Mouse (Mus musculus) ES-Bruce4 (cell line): ENCODE measurements at regions not wholly inside any gene's neighbourhood (a gene's known extent, or its start where the extent isn't known, plus 50 kb on each side); places are given as distances from the start of the nearest gene placed in this dataset.

Experiments used
- CTCF ChIP-seq: IDR thresholded peaks from one replicate; pipeline ENCODE4 v1.8.1; 2011; ENCODE audit warnings: low read depth, low read length
- EP300 ChIP-seq: IDR thresholded peaks from 2 replicates; pipeline ENCODE4 v1.6.1; 2011; ENCODE audit warnings: low read depth, low read length; ENCODE audit not compliant: insufficient read depth

DNA sequence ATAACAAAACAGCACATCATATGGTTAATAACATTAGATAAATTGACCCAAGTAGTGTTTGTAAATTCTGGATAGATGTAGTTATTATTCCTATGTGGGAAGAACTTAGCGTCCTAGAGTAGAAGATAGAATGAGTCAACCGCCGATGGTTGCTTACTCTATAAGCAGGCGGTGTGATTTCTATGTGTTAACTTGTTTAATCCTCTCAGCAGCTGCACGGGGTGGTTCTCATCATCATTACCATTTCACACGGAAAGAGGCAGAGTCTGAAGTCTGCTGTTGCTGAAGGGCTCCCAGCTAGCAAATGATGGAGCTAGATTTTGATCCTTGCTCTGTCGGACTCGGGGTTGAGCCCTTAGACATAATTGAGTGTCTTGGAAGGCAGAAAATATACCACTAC, 334.6 kb upstream of the 4931429L15Rik start:
- TF ChIP-seq EP300, result no peak
- TF ChIP-seq CTCF, result no peak
